Mouse (Mus musculus) kidney, adult 2 months (tissue): ENCODE measurements around the gene Stk38. TPM values are rescaled to one million over a fixed set of nuclear protein-coding genes. Genes with fewer than 3 reads are reported as not detected.
"Not testable (repeated sequence)": the region's sequence is repeated elsewhere in the genome, so short reads cannot be mapped to it uniquely, and the experiment has no call there.

Experiments
- DNase-seq: peaks from one replicate; pipeline ENCODE4 v3.0.0; 2021
- H3K27ac ChIP-seq: fragments of 200-500 bp; 2 replicates; pipeline ENCODE4 v1.5.1; 2012; ENCODE audit warnings: low read depth, low read length, control low read depth, inconsistent platforms; ENCODE audit not compliant: insufficient read depth
- H3K27me3 ChIP-seq: fragments of 200-500 bp; replicated peaks from 2 replicates; pipeline ENCODE4 v1.6.1; 2012; ENCODE audit warnings: mild to moderate bottlenecking, moderate library complexity, low read length, inconsistent platforms; ENCODE audit not compliant: control insufficient read depth, insufficient read depth
- H3K36me3 ChIP-seq: fragments of 200-500 bp; 2 replicates; pipeline ENCODE4 v1.6.1; 2012; ENCODE audit warnings: mild to moderate bottlenecking, moderate library complexity, low read length, inconsistent platforms; ENCODE audit not compliant: control insufficient read depth, insufficient read depth
- H3K4me1 ChIP-seq: fragments of 200-500 bp; 2 replicates; pipeline ENCODE4 v1.6.1; 2011; ENCODE audit warnings: low read length; ENCODE audit not compliant: control insufficient read depth, insufficient read depth
- H3K4me3 ChIP-seq: fragments of 200-500 bp; 2 replicates; pipeline ENCODE4 v1.5.1; 2011; ENCODE audit warnings: mild to moderate bottlenecking, low read depth, low read length, control low read depth; ENCODE audit not compliant: insufficient read depth
- CTCF ChIP-seq: fragments of 200-500 bp; conservative IDR thresholded peaks from 2 replicates; pipeline ENCODE4 v1.5.1; 2011; ENCODE audit warnings: low read depth, mild to moderate bottlenecking, control low read depth, low read length, moderate library complexity, mixed read lengths; ENCODE audit not compliant: insufficient read depth, insufficient read length
- POLR2A ChIP-seq: fragments of 200-500 bp; IDR thresholded peaks from one replicate; pipeline ENCODE4 v1.6.1; 2011; ENCODE audit warnings: low read depth, low read length, control low read depth
- WGBS: fragments of 180-500 bp; shearing (Covaris S2); methylation state at CpG from one replicate; pipeline ENCODE4 v1.1.7; 2018; 5-methylcytosine and 5-hydroxymethylcytosine counted together
- polyA plus RNA-seq: library from polyadenylated mRNA; depleted of rRNA; stranded (reverse); fragments of >200 nt; gene quantifications from 2 replicates; pipeline ENCODE4 v1.2.3, GENCODE M21; 2012

The Stk38 gene
- polyA plus RNA-seq, 1 experiment, result 61.7 TPM

GRCm38 (mm10) chr17:29006812-29007211 is 983 bp downstream of the Stk38 start:
- Histone ChIP-seq H3K27ac (peak overlapping the region; percentile 96; the same call in 1 of the 2 replicates), H3K4me1 (peaks cover 17% of the 10 kb centered on the region; the same call in 1 of the 2 replicates), H3K36me3 (no peaks in the 10 kb centered on the region), H3K27me3 (no peaks in the 10 kb centered on the region), H3K4me3 (peak overlapping the region; percentile 100)
- WGBS, result 2% methylated on average over 7 of the region's 7 CpGs
- TF ChIP-seq POLR2A (no peak), CTCF (no peak)
- DNase-seq, result no peak

- WGBS, result 95% methylated on average over 3 of the region's 3 CpGs
- no peak overlapping the region for H3K4me3 ChIP-seq
- DNase-seq, result no peak
- H3K4me1 ChIP-seq, result peaks cover 17% of the 10 kb centered on the region; the same call in 1 of the 2 replicates
- no peak overlapping the region for H3K27ac ChIP-seq
- H3K27me3 ChIP-seq, result no peaks in the 10 kb centered on the region
- H3K36me3 ChIP-seq, result no peaks in the 10 kb centered on the region
- TF ChIP-seq CTCF (no peak), POLR2A (no peak)
These were observed 2.8 kb downstream of the Stk38 start for GRCm38 (mm10) chr17:29005002-29005401.

GRCm38 (mm10) chr17:29003740-29004139 is 4.1 kb downstream of the Stk38 start:
- Histone ChIP-seq H3K4me3 (no peak overlapping the region), H3K36me3 (peaks cover 1% of the 10 kb centered on the region; the same call in 1 of the 2 replicates), H3K27me3 (no peaks in the 10 kb centered on the region), H3K4me1 (peaks cover 17% of the 10 kb centered on the region; the same call in 1 of the 2 replicates), H3K27ac (no peak overlapping the region)
- 74% methylated on average over 1 of the region's 1 CpGs for WGBS
- no peak for DNase-seq
- no peak for TF ChIP-seq POLR2A
- TF ChIP-seq CTCF, result no peak

GRCm38 (mm10) chr17:29000465-29000864 is 7.3 kb downstream of the Stk38 start:
- TF ChIP-seq CTCF (no peak), POLR2A (no peak)
- WGBS, result 82% methylated on average over 6 of the region's 6 CpGs
- Histone ChIP-seq H3K4me3 (no peak overlapping the region), H3K36me3 (peaks cover 3% of the 10 kb centered on the region), H3K27me3 (no peaks in the 10 kb centered on the region), H3K4me1 (peaks cover 2% of the 10 kb centered on the region; the same call in 1 of the 2 replicates), H3K27ac (no peak overlapping the region)
- no peak for DNase-seq

- Histone ChIP-seq H3K27ac (no peak overlapping the region), H3K27me3 (no peaks in the 10 kb centered on the region), H3K36me3 (peaks cover 4% of the 10 kb centered on the region), H3K4me3 (no peak overlapping the region), H3K4me1 (peaks cover 3% of the 10 kb centered on the region; the same call in 1 of the 2 replicates)
- 77% methylated on average over 4 of the region's 4 CpGs for WGBS
- TF ChIP-seq CTCF (no peak), POLR2A (no peak)
- no peak for DNase-seq
These were observed 13.2 kb downstream of the Stk38 start for GRCm38 (mm10) chr17:28994615-28995014.

GRCm38 (mm10) chr17:28993004-28993403 is 14.8 kb downstream of the Stk38 start:
- not testable (repeated sequence) for H3K36me3 ChIP-seq, H3K27ac ChIP-seq, DNase-seq, H3K4me1 ChIP-seq, H3K27me3 ChIP-seq, H3K4me3 ChIP-seq
- WGBS, result 90% methylated on average over 1 of the region's 1 CpGs

- H3K27me3 ChIP-seq, result no peaks in the 10 kb centered on the region
- 21% methylated on average over 7 of the region's 7 CpGs for WGBS
- H3K4me1 ChIP-seq, result peaks cover 3% of the 10 kb centered on the region; the same call in 1 of the 2 replicates
- DNase-seq, result peak; percentile 92
- peaks cover 3% of the 10 kb centered on the region; the same call in 1 of the 2 replicates for H3K36me3 ChIP-seq
- H3K27ac ChIP-seq, result no peak overlapping the region
- TF ChIP-seq CTCF (no peak), POLR2A (no peak)
- H3K4me3 ChIP-seq, result no peak overlapping the region
These were observed 15.7 kb downstream of the Stk38 start for GRCm38 (mm10) chr17:28992105-28992504.
